Mouse (Mus musculus): Measurements from ENCODE around the gene Efhc1.
"Not testable (repeated sequence)": the region's sequence is repeated elsewhere in the genome, so short reads cannot be mapped to it uniquely, and the experiment has no call there.

Efhc1 gene

DNA sequence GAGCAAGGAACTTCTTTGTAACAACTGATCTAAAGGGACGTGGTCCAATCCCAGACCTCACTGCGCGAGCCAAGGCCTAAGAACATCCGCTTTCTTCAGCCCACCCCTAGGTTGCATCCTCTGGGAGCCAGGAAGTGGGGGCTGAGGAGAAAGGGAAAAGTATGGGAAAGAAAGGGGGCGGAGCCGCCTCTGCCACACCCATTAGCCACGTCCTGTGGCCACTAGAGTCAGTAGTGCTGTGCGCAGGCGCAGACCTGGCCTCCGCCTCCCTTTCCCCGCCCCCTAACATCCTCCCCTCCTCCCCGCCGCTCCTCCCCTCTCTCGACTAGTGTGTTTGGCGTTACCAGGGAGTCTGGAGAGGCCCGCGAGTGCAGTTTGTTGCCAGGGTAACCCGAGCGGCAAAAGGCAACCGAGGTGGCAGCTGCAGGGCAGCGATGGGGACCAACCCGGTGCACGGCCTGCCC, at the start of gene Efhc1:
Gene Efhc1, plus strand, starts transcription at position 327 of the 464 bp plus-strand sequence.
- no peak for DNase-seq (ENCODE audit: extremely low read depth, low read depth, low spot score)

DNA sequence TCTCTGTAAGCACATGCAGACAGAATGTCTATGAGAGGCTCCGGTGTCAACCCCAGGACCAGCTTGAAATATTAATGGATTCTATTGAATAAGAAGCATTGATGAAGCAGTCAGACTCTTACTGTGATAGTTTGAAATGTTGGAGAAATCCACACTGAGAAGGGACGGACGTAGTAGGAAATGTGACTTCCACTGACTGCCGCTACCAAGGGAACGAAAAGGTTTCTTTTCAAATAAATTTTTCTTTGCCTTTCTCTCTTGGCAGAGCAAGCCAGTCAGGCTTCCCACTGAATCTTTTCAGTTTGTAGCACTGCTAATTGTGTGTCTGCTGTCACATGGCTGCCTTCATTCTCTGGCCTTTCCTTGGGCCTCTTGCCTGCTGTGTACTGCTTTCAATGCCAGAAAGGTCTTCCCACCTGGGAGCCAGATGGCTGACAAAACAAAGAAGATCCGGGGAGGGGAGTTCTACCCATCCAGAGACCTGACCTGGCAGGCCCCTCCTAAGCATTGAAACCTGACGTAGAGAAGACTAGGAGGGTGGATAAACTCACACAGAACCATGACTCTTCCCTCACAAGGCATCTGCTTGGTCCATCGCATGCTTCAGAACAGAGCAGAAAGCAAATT, 45.8 kb upstream of the Efhc1 start:
- DNase-seq (ENCODE audit: extremely low read depth, low read depth, low spot score), result no peak

DNA sequence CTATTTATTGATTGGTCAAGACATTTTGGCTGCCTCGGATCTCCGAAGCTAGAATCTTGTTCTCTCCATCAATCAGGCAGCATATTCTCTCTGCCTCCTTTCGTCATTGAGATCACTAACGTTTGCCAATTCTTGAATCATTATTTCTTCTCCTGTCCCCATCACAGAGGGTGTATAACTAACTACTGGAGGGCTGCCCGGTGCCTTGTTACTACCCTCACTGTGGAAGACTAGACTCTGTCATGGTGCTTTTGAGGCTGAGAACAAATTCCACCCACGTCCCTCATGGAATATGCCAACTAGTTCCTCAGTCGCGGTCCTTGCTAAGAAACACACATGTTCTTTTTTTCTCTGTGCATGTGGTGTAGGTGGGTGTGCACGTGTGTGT, 45.3 kb upstream of the Efhc1 start:
- no peak for DNase-seq (ENCODE audit: extremely low read depth, low read depth, low spot score)

DNA sequence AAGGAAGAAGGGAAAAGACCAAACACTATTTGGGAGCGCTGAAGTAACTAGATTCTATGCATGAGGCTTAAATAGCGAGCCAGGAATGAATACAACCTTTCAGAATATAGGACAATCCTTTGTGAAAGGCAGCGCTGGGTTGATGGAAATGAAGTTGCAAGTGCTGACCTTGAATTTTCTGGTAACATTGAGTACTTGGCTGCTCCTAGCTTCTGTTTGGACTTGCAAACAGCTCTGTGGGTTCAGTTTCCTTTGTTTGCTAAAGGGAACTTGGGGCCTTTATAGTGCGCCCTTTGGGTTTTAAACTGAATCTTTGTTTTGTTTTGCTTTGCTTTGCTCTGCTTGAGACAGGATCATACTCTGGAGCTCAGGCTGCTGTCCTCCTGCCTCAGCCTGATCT, 42.9 kb upstream of the Efhc1 start:
- no peak for DNase-seq (ENCODE audit: extremely low read depth, low read depth, low spot score)

DNA sequence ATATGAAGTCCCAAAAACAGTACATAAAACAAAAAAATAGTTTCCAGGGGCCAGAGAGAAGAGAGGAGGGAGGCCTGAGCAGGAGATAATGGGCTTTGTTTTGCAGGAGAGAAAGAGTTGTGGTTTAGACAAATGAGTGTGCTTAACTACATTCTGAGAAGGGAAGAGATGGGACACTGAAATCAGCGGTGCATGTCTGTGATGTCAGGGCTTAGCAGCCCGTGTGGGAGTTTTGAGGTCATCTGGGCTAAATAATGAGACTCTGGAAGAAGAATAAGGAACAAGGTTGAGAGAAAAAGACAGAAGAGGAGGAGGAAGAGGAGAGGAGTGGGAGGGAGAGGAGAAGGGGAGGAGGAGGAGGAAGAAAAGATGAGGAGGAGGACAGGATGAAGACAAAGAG, 39.3 kb upstream of the Efhc1 start:
- no peak for DNase-seq (ENCODE audit: extremely low read depth, low read depth, low spot score)

DNA sequence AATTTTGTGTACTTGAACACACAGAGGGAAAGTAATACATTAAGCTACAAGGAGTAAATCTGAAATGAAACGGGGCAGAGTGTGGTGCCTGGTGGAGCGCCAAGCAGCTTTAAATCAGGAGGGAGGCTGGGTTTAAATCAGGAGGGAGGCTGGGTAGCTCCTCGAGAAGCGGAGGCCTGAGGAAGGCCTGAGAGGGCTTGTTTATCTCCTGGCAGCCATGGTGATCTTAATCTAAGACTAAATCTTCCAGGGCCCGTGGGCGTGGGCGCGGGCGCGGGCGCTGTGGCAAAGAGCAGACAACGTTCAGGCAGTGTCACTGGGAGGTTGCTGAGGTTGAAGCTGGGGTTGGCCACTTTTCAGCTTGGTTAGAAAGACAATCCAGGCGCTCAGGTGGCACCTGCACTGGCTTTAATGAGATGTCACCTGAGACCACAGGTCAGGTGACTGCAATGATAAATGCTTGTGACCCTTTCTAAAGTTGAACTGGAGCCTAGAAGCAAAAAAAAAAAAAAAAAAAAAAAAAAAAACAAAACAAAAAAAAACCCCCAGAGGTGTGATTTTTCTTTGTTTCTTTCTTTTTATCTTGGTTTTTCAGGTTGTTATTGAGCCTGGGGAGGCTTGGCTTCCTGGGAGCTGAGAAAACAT, 38.8 kb upstream of the Efhc1 start:
- no peak for DNase-seq (ENCODE audit: extremely low read depth, low read depth, low spot score)

DNA sequence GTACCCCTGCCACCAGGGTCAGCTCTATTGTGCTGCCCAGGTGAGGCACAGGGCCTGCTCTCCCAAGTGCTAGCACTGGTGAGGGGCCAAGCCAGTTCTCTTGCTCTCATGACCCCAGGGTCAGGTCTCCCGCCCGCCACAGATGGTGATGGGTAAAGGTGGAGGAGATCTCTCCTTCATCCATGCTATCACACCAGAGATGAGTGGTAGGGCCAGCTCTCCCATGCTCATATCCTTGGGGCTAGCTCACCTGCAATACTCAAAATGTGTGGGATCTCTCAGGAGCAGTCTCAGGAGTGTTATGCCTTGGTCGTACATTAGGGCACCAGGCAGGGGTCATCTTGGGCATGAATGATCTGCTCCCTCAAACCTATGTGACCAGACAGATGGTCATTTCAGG, 36.7 kb upstream of the Efhc1 start:
- DNase-seq (ENCODE audit: extremely low read depth, low read depth, low spot score), result no peak

DNA sequence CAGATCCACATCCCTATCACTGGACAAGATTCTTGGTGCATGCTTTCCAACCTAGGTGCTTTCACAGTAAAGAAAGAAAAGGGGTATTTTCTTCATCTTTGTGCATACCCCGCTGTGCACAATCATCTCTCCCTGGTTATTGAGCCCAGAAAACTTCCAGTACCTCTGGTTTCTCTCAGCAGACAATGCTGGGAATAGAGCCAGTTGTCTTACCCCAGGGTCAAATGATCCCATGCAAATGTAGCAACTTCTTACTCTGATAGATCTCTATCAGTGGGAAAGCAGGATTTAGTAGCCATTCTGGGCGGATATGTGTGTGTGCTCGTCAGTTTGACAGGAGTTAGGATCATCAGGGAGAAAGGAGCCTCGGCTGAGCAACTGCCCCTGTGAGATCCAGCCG, 35.8 kb upstream of the Efhc1 start:
- no peak for DNase-seq (ENCODE audit: extremely low read depth, low read depth, low spot score)

DNA sequence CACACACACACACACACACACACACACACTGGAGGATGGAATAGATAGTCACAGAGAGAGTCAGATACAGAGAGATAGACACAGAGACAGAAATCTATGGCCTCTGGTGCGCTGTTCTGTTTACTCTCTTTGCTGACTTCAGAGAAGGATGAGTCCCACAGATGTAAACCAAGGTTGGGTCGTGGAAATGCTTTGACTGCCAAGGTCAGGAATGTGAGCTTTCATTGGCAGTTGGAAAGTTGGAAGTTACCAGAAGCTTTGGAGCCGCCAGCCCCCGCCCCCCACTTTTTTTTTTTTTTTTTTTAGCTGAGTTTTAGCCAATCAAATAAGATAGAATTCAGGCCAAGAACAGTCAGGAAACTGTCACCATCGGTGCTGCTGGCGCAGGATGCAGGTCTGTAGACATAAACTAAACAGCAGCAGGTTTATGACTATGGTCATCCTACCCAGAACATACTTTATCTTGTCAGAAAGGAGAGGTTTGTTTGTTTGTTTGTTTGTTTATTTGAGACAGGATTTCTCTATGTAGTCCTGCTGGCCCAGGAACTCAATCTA, 33.9 kb upstream of the Efhc1 start:
- DNase-seq (ENCODE audit: extremely low read depth, low read depth, low spot score), result no peak

DNA sequence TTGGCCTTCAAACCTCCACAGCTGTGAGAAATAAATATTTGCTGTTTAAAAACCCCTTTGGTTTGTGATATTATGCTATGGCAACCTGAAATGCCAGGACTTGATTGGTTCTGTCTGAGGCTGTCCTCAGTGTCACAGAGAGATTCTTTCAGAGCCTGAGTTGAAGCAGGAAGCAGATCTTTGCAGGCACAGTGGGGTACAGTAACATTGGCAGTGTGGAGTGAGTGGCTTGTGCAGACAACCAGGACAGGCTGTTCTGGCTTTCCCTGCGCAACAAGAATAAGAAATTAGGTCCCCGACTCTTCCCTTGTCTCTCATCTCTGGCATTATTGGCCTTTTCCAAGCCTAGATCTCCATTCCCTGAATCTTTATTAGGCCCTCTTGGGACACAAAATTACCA, 31.7 kb upstream of the Efhc1 start:
- no peak for DNase-seq (ENCODE audit: extremely low read depth, low read depth, low spot score)

DNA sequence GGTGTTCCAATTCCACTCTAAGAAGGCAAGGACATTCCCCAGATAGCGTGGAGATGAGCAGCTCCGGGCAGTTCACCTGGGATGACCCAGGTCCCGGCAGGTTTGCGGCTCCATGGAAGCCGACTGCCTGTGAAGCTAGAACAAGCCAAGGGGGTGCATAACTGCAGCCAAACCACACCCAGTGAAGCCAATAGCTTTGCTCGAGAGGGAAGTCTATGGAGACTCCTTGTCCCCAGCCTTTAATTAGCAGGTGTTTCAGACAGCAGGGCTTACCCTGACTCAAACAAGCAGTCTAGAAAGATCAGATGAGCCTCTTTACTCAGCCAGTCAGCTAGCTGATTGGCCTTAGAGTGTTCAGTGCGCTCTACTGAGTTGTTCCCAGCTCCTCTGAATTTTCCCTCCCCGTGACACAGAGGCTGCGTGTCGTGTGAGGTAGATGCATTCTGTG, 30.3 kb upstream of the Efhc1 start:
- no peak for DNase-seq (ENCODE audit: extremely low read depth, low read depth, low spot score)

DNA sequence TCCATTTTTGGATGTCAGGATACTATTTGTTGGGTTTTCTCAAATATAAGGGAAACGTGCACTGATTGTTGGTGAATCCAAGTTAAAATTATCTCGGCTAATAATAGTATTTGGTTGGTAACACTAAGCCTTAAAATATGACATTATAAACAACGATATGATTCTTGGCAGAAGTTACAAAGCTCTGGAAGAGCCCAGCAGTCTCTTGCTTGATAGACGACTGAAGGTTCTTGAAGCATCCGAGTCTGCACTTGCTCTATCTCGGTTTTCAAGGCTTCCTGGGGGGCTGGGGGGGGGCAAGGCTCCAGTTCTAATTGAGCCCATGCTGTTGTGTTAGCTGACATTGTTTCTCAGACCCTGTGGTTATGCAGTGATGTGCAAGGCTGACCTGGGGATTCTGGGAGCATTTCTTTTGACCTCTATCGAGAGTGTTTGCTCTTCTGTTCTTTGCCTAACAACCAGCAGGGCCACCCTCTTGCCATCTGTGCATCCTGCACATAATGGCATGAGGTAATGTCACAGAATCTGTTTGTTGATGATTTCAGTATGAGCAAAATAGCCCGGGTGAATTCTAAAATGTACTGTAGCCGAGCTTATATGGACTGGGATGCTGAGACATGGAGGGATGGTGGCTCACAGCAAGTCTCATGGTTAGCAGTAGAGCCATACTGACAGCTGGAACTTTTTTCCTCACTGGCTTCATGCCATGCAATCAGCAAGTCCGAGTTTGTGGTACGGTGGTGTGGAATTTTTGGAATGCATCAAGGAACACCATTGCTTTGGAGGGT, 28.6 kb upstream of the Efhc1 start:
- no peak for DNase-seq (ENCODE audit: extremely low read depth, low read depth, low spot score)

DNA sequence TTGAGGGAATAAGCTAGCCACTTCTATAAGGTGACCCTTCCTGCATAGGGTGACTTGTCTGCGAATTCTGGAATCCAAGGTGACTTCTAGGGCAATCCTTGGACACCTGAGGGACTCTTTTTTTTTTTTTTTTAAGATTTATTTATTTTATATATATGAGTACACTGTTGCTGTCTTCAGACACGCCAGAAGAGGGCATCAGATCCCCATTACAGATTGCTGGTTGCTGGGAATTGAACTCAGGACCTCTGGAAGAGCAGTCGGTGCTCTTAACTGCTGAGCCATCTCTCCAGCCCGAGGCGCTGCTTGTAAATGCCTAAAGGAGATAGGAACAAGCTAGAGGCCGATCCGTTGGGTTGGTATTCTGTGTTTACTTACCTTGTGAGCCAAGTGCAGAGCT, 26.1 kb upstream of the Efhc1 start:
- DNase-seq (ENCODE audit: extremely low read depth, low read depth, low spot score), result not testable (repeated sequence)

DNA sequence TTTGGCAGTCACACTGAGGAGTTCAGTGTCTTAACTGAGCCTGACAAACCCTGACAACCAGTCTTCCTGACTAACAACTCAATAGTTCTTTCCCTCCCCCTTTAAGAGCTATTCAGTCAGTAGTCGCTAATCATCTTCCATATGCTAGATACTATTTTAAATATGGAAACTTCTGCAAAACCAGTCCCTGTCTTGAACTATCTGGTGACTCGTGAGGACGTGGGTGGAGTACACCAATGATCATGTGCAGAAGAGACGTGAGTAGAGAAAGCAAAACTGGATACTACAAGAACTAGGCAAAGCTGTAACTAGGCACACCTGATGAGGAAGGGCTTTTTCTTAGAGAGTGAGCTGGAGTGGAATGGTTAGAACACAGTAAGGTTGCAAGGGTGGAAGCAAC, 25.5 kb upstream of the Efhc1 start:
- no peak for DNase-seq (ENCODE audit: extremely low read depth, low read depth, low spot score)

DNA sequence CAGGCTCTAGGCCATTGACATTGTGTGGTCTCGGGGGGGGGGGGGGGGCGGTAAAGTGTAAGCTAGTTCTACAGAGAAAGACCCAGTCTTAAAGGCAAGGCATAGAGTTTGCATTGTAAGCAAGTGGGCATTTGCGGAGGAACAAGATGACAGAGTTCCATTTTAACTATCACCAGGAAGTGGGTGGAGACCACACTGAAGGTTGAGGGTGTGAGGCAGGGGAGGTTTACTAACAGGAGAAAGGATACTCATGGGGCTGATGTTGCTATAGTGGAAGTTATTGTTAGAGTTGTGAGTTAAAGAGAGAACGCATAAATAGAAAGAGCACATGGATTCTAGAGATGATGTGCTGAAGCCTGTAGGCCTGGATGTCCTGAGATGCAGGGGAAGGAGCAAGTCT, 25.1 kb upstream of the Efhc1 start:
- no peak for DNase-seq (ENCODE audit: extremely low read depth, low read depth, low spot score)

DNA sequence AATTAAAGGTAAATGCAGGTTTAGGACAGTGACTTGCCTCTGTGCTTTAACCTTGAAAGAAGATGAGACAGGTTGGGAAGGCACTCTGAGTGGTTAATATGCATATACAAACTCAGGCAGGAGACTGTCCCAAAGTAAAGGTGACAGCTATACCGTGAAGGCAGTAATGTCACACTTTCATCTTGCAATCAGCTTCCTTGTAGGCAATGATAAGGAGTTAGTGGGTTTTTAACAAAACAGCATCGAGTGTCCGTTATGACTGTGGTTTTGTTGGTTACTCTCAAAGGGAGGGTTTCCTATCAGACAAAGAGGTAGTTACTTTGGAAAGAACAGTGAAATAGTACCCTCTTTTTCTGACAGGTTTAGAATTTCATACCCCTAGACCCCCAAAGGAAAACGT, 22.9 kb upstream of the Efhc1 start:
- DNase-seq (ENCODE audit: extremely low read depth, low read depth, low spot score), result no peak

DNA sequence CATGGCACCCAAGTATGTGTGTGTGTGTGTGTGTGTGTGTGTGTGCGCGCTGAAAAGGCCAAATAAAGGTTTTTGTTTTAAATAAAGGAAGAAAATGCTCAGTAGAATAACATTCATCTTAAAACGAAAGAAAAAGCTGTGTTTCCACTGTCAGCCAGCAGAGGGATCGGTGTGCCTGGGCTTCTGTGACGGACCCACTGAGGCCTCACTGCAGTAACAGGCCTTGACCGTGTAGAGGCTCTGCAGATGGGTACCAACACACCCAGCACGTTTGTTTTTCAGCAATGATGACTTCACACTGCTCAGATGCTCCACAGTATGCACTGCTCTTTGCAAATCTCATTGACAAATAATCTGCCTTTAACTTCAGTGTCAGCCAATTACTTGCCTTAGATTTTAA, 18.0 kb upstream of the Efhc1 start:
- no peak for DNase-seq (ENCODE audit: extremely low read depth, low read depth, low spot score)

DNA sequence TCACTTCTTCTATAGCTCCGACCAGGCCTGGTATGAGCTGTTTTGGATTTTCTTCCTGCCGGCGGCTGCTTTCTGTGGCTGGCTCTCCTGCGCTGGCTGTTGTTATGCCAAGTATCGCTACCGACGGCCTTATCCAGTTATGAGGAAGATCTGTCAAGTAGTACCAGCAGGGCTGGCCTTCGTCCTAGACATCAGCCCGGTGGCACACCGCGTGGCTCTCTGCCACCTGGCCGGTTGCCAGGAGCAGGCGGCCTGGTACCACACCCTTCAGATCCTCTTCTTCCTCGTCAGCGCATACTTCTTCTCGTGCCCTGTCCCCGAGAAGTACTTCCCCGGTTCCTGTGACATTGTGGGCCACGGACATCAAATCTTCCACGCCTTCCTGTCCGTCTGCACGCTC, 16.3 kb upstream of the Efhc1 start:
- DNase-seq (ENCODE audit: extremely low read depth, low read depth, low spot score), result no peak

DNA sequence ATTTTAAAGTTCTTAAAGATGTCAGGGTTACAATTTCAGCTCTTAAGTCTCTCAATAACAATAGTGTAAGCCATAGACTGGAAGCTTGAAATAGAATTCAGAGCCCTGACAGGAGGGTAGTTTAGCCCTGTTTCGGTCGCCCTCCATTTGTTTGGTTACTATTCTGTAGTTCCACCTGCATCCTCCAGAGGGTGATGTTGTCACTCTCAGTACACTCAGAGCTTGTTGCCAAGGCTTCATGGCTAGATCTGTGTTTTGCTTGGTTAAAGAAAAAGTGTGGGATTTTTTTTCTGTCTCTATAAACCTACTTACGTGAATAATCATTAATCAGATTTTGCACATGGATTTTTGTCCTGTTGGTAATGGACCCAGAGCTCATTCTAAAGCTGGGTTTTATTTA, 12.4 kb upstream of the Efhc1 start:
- DNase-seq (ENCODE audit: extremely low read depth, low read depth, low spot score), result no peak

DNA sequence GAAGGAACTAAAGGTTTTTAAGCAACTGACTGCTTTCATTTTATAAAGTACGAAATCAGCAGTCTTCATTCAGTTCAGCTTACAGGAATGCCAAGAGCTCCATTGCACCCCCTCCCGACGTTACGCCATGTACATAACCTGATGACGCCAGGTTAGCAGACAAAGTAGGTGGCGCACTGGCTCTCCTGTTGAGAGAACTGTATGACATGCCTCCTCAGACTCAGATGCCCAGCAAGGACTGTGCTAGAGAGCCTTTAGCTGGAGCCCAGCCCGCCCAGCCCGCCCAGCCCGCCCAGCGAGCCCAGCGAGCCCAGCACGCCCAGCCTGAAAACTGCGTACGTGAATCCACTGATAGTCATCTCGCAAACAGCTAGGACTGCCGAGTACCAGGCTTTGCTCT, 11.3 kb upstream of the Efhc1 start:
- no peak for DNase-seq (ENCODE audit: extremely low read depth, low read depth, low spot score)

DNA sequence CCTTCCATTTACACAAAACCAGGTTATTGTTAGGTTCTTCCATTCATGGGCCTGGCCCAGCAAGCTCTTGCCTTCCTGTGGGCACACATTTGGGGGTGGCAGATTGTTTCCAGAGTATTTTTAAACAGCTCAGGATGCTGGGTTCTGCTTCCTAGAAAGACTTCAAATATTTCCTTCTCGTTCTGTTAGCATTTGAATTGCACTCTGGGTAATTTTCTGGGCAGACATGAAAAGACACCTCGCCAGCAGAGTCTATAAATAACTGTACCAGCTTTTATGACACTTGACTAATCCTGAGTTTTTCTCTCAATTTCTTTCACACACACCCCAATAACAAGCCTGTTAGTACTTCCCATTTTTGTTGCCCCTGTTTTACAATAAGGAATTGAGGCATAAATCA, 10.1 kb upstream of the Efhc1 start:
- no peak for DNase-seq (ENCODE audit: extremely low read depth, low read depth, low spot score)

DNA sequence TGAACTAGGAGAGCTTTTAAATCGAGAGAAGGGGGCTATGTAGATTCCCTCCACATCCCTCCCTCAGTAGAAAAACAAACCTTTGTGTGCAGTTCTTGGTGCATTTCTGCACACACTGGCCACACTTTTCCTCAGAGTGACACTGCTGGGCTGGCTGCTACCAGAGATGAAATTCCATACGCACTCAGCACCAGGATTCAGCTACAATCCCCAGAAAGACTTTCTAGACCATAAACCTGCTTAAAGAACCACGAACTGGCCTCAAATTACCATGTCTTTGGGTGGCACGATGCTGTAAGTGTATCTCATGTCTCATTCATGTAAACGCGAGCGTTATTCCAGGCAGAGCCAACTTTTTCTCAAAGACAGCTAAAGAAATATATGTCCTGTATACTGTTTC, 9.6 kb upstream of the Efhc1 start:
- no peak for DNase-seq (ENCODE audit: extremely low read depth, low read depth, low spot score)

All from fat pad, adult 2 months (tissue).